Mouse (Mus musculus): ENCODE data around the gene Rbfox2.

GRCm38 (mm10) chr15:77245418-77246365 lies 61.1 kb downstream of the Rbfox2 start:
- TF ChIP-seq CTCF (IDR thresholded peaks at IDR 0.05; ENCODE audit: extremely low read depth, insufficient read depth, insufficient read length, insufficient replicate concordance): no peak
- no peak for TF ChIP-seq POLR2A (IDR thresholded peaks at IDR 0.05; ENCODE audit: low read depth, low read length)
